Mouse (Mus musculus) ES-Bruce4 (cell line): ENCODE measurements around the gene Utp20.

ENCODE experiments used
- EP300 ChIP-seq: IDR thresholded peaks from 2 replicates; pipeline ENCODE4 v1.6.1; 2011; ENCODE audit warnings: low read depth, low read length; ENCODE audit not compliant: insufficient read depth
- POLR2A ChIP-seq: IDR thresholded peaks from one replicate; pipeline ENCODE4 v1.8.1; 2011; ENCODE audit warnings: low read length; ENCODE audit not compliant: insufficient read depth

GRCm38 (mm10) chr10:88811704-88812103 lies 14.9 kb downstream of the Utp20 start:
- TF ChIP-seq EP300 (no peak), POLR2A (no peak)
